Mouse (Mus musculus) myocyte (in vitro differentiated cells): ENCODE measurements around the gene Cnp. TPM values are rescaled to one million over a fixed set of nuclear protein-coding genes. Genes with fewer than 3 reads are reported as not detected.

Experiments used
- H3K27me3 ChIP-seq: one replicate; pipeline ENCODE4 v1.6.1; 2011; ENCODE audit not compliant: control insufficient read depth, insufficient read depth, insufficient read length
- H3K36me3 ChIP-seq: one replicate; pipeline ENCODE4 v1.6.1; 2011; ENCODE audit not compliant: control insufficient read depth, insufficient read depth
- H3K4me2 ChIP-seq: one replicate; pipeline ENCODE4 v1.6.1; 2011; ENCODE audit warnings: low read depth, control low read depth
- H3K4me3 ChIP-seq: one replicate; pipeline ENCODE4 v1.5.1; 2011; ENCODE audit warnings: mild to moderate bottlenecking, control low read depth, moderate library complexity
- H3K79me2 ChIP-seq: one replicate; pipeline ENCODE4 v1.6.1; 2011; ENCODE audit not compliant: control insufficient read depth, insufficient read depth
- H3ac ChIP-seq: one replicate; pipeline ENCODE4 v1.6.1; 2011; ENCODE audit not compliant: control insufficient read depth, insufficient read length
- CEBPB ChIP-seq: IDR thresholded peaks from 2 replicates; pipeline ENCODE4 v1.6.1; 2011; ENCODE audit warnings: mild to moderate bottlenecking, moderate library complexity; ENCODE audit not compliant: poor library complexity, insufficient read depth, severe bottlenecking
- E2F4 ChIP-seq: IDR thresholded peaks from one replicate; pipeline ENCODE4 v1.6.1; 2011; ENCODE audit warnings: mild to moderate bottlenecking, control low read depth, moderate library complexity; ENCODE audit not compliant: insufficient read depth
- MAX ChIP-seq: IDR thresholded peaks from one replicate; pipeline ENCODE4 v1.6.1; 2011; ENCODE audit warnings: low read depth, mild to moderate bottlenecking, control low read depth
- MYOD1 ChIP-seq, 3 experiments: IDR thresholded peaks; one replicate each; pipeline ENCODE4 v1.6.1; 2011; ENCODE audit warnings: control low read depth in 2 of 3, low read depth in 2 of 3, mild to moderate bottlenecking in 2 of 3, moderate library complexity in 1 of 3; ENCODE audit not compliant: insufficient read length in 2 of 3, control insufficient read depth in 1 of 3
- MYOG ChIP-seq, 3 experiments: IDR thresholded peaks; one replicate each; pipeline ENCODE4 v1.6.1; 2011; ENCODE audit warnings: control low read depth in 2 of 3, low read depth in 2 of 3, mild to moderate bottlenecking in 2 of 3; ENCODE audit not compliant: insufficient read length in 2 of 3, control insufficient read depth in 1 of 3, insufficient read depth in 1 of 3
- POLR2A ChIP-seq: IDR thresholded peaks from one replicate; pipeline ENCODE4 v1.6.1; 2011; ENCODE audit warnings: low read depth, mild to moderate bottlenecking, control low read depth, moderate library complexity; ENCODE audit not compliant: insufficient read length
- POLR2AphosphoS2 ChIP-seq: IDR thresholded peaks from one replicate; pipeline ENCODE4 v1.6.1; 2011; ENCODE audit warnings: low read depth, control low read depth; ENCODE audit not compliant: insufficient read length
- REST ChIP-seq: IDR thresholded peaks from one replicate; pipeline ENCODE4 v1.6.1; 2011; ENCODE audit warnings: mild to moderate bottlenecking, control low read depth, moderate library complexity; ENCODE audit not compliant: insufficient read depth, insufficient read length
- SRF ChIP-seq: IDR thresholded peaks from one replicate; pipeline ENCODE4 v1.6.1; 2011; ENCODE audit warnings: low read depth; ENCODE audit not compliant: control insufficient read depth, insufficient read length
- TCF12 ChIP-seq: IDR thresholded peaks from one replicate; pipeline ENCODE4 v1.6.1; 2011; ENCODE audit warnings: mild to moderate bottlenecking, control low read depth; ENCODE audit not compliant: poor library complexity, insufficient read depth, severe bottlenecking
- TCF3 ChIP-seq: IDR thresholded peaks from one replicate; pipeline ENCODE4 v1.6.1; 2011; ENCODE audit warnings: low read depth, control low read depth; ENCODE audit not compliant: insufficient read length
- USF1 ChIP-seq: IDR thresholded peaks from one replicate; pipeline ENCODE4 v1.6.1; 2011; ENCODE audit warnings: low read depth, mild to moderate bottlenecking, control low read depth, moderate library complexity
- polyA plus RNA-seq: library from polyadenylated mRNA; unstranded; fragments of >200 nt; fragmentation: generic; extraction: Trizol; gene quantifications from one replicate; pipeline ENCODE4 v1.2.1, GENCODE M21; 2012; ENCODE audit warnings: missing spikeins

Cnp gene
- polyA plus RNA-seq, 1 experiment = 18.5 TPM

DNA sequence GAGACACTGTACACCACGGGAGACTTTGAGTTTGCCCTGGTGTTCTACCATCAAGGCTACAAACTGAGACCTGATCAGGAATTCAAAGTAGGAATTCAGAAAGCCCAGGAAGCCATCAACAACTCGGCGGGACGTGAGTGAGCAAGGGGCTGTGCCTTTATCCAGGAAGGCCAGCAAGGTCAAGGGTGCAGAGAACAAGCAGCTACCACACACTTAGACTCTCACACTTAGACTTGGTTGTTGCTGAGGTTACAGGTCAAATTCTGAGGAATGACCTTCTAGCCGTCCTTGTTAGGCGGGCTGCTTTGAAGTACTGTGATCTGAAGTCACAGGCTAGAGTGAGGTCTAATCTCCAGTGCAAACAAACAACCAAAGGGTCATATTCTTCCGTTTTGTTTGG lies 15.2 kb upstream of the Cnp start:
- Histone ChIP-seq H3K4me3 (no peak overlapping the region), H3K79me2 (no peaks in the 10 kb centered on the region), H3K4me2 (no peak overlapping the region), H3ac (no peak overlapping the region), H3K27me3 (no peaks in the 10 kb centered on the region), H3K36me3 (no peaks in the 10 kb centered on the region)
- no peak for TF ChIP-seq MYOG (IDR thresholded peaks at IDR 0.05; ENCODE audit: control insufficient read depth in 1 of 3, insufficient read depth in 1 of 3, insufficient read length in 2 of 3, low read depth in 2 of 3)
- TF ChIP-seq POLR2A = no peak
- TF ChIP-seq MYOD1 (IDR thresholded peaks at IDR 0.05; ENCODE audit: control insufficient read depth in 1 of 3, insufficient read length in 2 of 3, low read depth in 2 of 3) = no peak
- no peak for TF ChIP-seq CEBPB
- TF ChIP-seq USF1 = no peak
- no peak for TF ChIP-seq SRF
- no peak for TF ChIP-seq POLR2AphosphoS2
- no peak for TF ChIP-seq MAX
- TF ChIP-seq TCF3 = no peak
- TF ChIP-seq REST = no peak
- no peak for TF ChIP-seq E2F4
- no peak for TF ChIP-seq TCF12

GRCm38 (mm10) chr11:100561748-100562147 lies 13.0 kb upstream of the Cnp start:
- no peaks in the 10 kb centered on the region for H3K79me2 ChIP-seq
- no peak overlapping the region for H3ac ChIP-seq
- H3K36me3 ChIP-seq = no peaks in the 10 kb centered on the region
- TF ChIP-seq E2F4 (no peak), TCF3 (no peak), POLR2A (no peak), TCF12 (no peak), REST (no peak), MYOG (IDR thresholded peaks at IDR 0.05; ENCODE audit: control insufficient read depth in 1 of 3, insufficient read depth in 1 of 3, insufficient read length in 2 of 3, low read depth in 2 of 3) (no peak), USF1 (no peak), MAX (no peak), MYOD1 (IDR thresholded peaks at IDR 0.05; ENCODE audit: control insufficient read depth in 1 of 3, insufficient read length in 2 of 3, low read depth in 2 of 3) (no peak), SRF (no peak), POLR2AphosphoS2 (no peak), CEBPB (no peak)
- no peak overlapping the region for H3K4me2 ChIP-seq
- H3K4me3 ChIP-seq = no peak overlapping the region
- no peaks in the 10 kb centered on the region for H3K27me3 ChIP-seq

- TF ChIP-seq MYOD1 (IDR thresholded peaks at IDR 0.05; ENCODE audit: control insufficient read depth in 1 of 3, insufficient read length in 2 of 3, low read depth in 2 of 3) (no peak), SRF (no peak), REST (no peak)
- Histone ChIP-seq H3ac (no peak overlapping the region), H3K27me3 (no peaks in the 10 kb centered on the region)
These were observed 10.4 kb upstream of the Cnp start for GRCm38 (mm10) chr11:100564297-100564696.

DNA sequence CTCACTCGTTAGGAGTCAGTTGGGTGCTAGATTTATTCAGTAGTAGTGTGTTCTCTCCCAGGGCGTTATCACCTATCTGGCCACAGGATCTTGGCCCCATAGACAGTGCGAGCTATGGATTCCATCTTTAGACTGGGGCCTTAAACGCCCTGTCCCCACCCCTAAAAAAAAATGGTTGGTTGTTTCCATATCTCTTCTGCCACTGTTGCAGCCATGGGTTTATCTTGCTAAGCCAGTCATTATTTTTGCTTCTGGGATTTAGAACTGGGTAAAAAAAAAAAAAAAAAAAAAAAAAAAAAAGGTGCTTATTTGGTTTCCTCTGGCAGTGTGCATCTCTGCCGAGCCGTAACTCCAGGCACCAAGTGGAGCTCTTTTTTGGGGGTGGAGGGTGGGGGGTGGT lies 10.0 kb upstream of the Cnp start:
- Histone ChIP-seq H3K4me3 (no peak overlapping the region), H3K4me2 (no peak overlapping the region), H3ac (no peak overlapping the region), H3K79me2 (no peaks in the 10 kb centered on the region), H3K27me3 (no peaks in the 10 kb centered on the region), H3K36me3 (no peaks in the 10 kb centered on the region)
- no peak for TF ChIP-seq POLR2A
- no peak for TF ChIP-seq MYOG (IDR thresholded peaks at IDR 0.05; ENCODE audit: control insufficient read depth in 1 of 3, insufficient read depth in 1 of 3, insufficient read length in 2 of 3, low read depth in 2 of 3)
- TF ChIP-seq MYOD1 (IDR thresholded peaks at IDR 0.05; ENCODE audit: control insufficient read depth in 1 of 3, insufficient read length in 2 of 3, low read depth in 2 of 3) = no peak
- no peak for TF ChIP-seq E2F4
- no peak for TF ChIP-seq SRF
- no peak for TF ChIP-seq CEBPB
- TF ChIP-seq POLR2AphosphoS2 = no peak
- TF ChIP-seq USF1 = no peak
- TF ChIP-seq MAX = no peak
- no peak for TF ChIP-seq TCF3
- TF ChIP-seq REST = no peak
- TF ChIP-seq TCF12 = no peak

More at GRCm38 (mm10) chr11:100564297-100564696, 10.4 kb upstream of the Cnp start:
- H3K4me2 ChIP-seq = no peak overlapping the region
- H3K36me3 ChIP-seq = no peaks in the 10 kb centered on the region
- H3K4me3 ChIP-seq = no peak overlapping the region
- H3K79me2 ChIP-seq = no peaks in the 10 kb centered on the region

GRCm38 (mm10) chr11:100567229-100567628 lies 7.5 kb upstream of the Cnp start:
- Histone ChIP-seq H3K79me2 (no peaks in the 10 kb centered on the region), H3ac (no peak overlapping the region), H3K4me3 (no peak overlapping the region), H3K36me3 (no peaks in the 10 kb centered on the region), H3K4me2 (no peak overlapping the region), H3K27me3 (no peaks in the 10 kb centered on the region)
- TF ChIP-seq POLR2A (no peak), MAX (no peak), SRF (no peak), POLR2AphosphoS2 (no peak), REST (no peak), CEBPB (no peak), MYOG (IDR thresholded peaks at IDR 0.05; ENCODE audit: control insufficient read depth in 1 of 3, insufficient read depth in 1 of 3, insufficient read length in 2 of 3, low read depth in 2 of 3) (no peak), TCF12 (no peak)
